Comparison of ENCODE assay signal across 24 mouse cellular contexts in the genomic region with DNA sequence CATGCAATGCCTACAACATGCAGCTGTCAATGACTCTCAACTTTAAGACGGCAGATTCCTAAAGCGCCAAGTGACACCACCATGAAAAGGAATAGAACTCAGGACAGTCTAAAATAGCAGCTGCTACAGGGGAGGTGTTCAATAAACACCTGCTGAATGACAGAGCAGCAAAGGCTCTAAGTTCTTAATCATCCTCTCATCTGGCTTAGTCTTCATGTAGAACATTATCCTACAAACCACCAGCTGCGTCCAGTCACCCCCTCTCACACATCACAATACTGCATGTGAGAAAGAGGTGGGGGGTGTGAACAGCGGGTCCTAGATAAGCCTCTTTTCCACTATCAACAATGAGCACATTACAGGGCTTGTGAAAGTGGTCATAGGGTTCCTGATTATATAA. TPM values are rescaled to one million over a fixed set of nuclear protein-coding genes. Genes with fewer than 3 reads are reported as not detected.
A peak's percentile ranks its signal among the peaks of the same experiment; 100 is the strongest.
DNase-seq lines count a peak whose midpoint lies in the region; ATAC-seq and TF ChIP-seq lines count a peak whose summit lies in the region.
"Had no signal": no experiment of that assay in that cellular context is flagged by ENCODE, and none has a peak within 500 bp of the region (broad histone marks: within the 10 kb centered on the region; RNA-seq: fewer than 3 reads in every experiment).

No protein-coding gene starts in this region.

- no peak for TF ChIP-seq RAD21 in MEL (IDR thresholded peaks at IDR 0.05; ENCODE audit: low read depth, low read length)

- no peak for TF ChIP-seq CTCF in MEL (IDR thresholded peaks at IDR 0.05 in 2 of 3, conservative IDR thresholded peaks at IDR 0.05 in 1 of 3; ENCODE audit: control insufficient read depth in 1 of 3, insufficient read depth in 1 of 3, low read depth in 2 of 3, low read length in 3 of 3, poor library complexity in 1 of 3, severe bottlenecking in 1 of 3)

- no peaks in the 10 kb centered on the region for H3K27me3 ChIP-seq in embryonic facial prominence, embryonic 14.5 days (replicated peaks; ENCODE audit: control insufficient read depth, insufficient read depth, low read length)
- no peaks in the 10 kb centered on the region for H3K27me3 ChIP-seq in embryonic facial prominence, embryonic 10.5 days (replicated peaks; ENCODE audit: low read depth, poor library complexity, severe bottlenecking)
- H3K27me3 ChIP-seq in MEL (ENCODE audit: control insufficient read depth in 1 of 2, insufficient read depth in 2 of 2, low read length in 2 of 2), result no peaks in the 10 kb centered on the region
- no peaks in the 10 kb centered on the region for H3K27me3 ChIP-seq in liver, embryonic 11.5 days (replicated peaks; ENCODE audit: control insufficient read depth, insufficient read depth, low read length)
- no peaks in the 10 kb centered on the region for H3K27me3 ChIP-seq in kidney, embryonic 16.5 days (ENCODE audit: insufficient read depth, low read length)
- H3K27me3 ChIP-seq: heart, embryonic 13.5 days had no signal

- TF ChIP-seq EP300 in MEL (IDR thresholded peaks at IDR 0.05; ENCODE audit: low read depth in 1 of 2, low read length in 2 of 2), result peak; percentile 47 to 64

- peaks cover 73% of the 10 kb centered on the region for H3K36me3 ChIP-seq in embryonic facial prominence, embryonic 14.5 days (ENCODE audit: control insufficient read depth, insufficient read depth, low read length)
- peaks cover 74% of the 10 kb centered on the region for H3K36me3 ChIP-seq in embryonic facial prominence, embryonic 10.5 days (replicated peaks)
- peaks cover 21 to 39% of the 10 kb centered on the region in 2 experiments for H3K36me3 ChIP-seq in MEL (ENCODE audit: control insufficient read depth in 1 of 2, insufficient read depth in 2 of 2, low read length in 2 of 2)
- H3K36me3 ChIP-seq in liver, embryonic 11.5 days (ENCODE audit: control insufficient read depth, insufficient read depth, low read length), result peaks cover 37% of the 10 kb centered on the region
- peaks cover 58% of the 10 kb centered on the region for H3K36me3 ChIP-seq in kidney, embryonic 16.5 days (ENCODE audit: insufficient read depth, low read length)

- no peak overlapping the region for H3K4me2 ChIP-seq in embryonic facial prominence, embryonic 14.5 days (ENCODE audit: low read depth, low read length)
- H3K4me2 ChIP-seq in liver, embryonic 11.5 days, result peak overlapping the region; percentile 34
- no peak overlapping the region for H3K4me2 ChIP-seq in kidney, embryonic 16.5 days (replicated peaks; ENCODE audit: low read depth, low read length)
- H3K4me2 ChIP-seq: lung, embryonic 14.5 days had no signal

- H3K79me2 ChIP-seq in MEL (ENCODE audit: control insufficient read depth, insufficient read depth, low read length, poor library complexity), result peaks cover 9% of the 10 kb centered on the region

- no peaks in the 10 kb centered on the region for H3K9me3 ChIP-seq in embryonic facial prominence, embryonic 14.5 days (ENCODE audit: control insufficient read depth, low read length)
- H3K9me3 ChIP-seq in embryonic facial prominence, embryonic 10.5 days, result no peaks in the 10 kb centered on the region
- no peaks in the 10 kb centered on the region for H3K9me3 ChIP-seq in MEL (replicated peaks; ENCODE audit: insufficient read depth, low read length)
- H3K9me3 ChIP-seq in liver, embryonic 11.5 days (ENCODE audit: control insufficient read depth, low read length), result no peaks in the 10 kb centered on the region
- H3K9me3 ChIP-seq in kidney, embryonic 16.5 days (ENCODE audit: low read length), result no peaks in the 10 kb centered on the region
- H3K9me3 ChIP-seq: heart, embryonic 13.5 days; midbrain, embryonic 10.5 days had no signal

- H3K4me3 ChIP-seq in embryonic facial prominence, embryonic 14.5 days (ENCODE audit: low read depth, low read length), result no peak overlapping the region
- H3K4me3 ChIP-seq in embryonic facial prominence, embryonic 10.5 days, result no peak overlapping the region
- no peak overlapping the region for H3K4me3 ChIP-seq in MEL (ENCODE audit: control insufficient read depth in 1 of 2, insufficient read depth in 1 of 2, low read depth in 2 of 2, low read length in 2 of 2)
- H3K4me3 ChIP-seq in liver, embryonic 11.5 days (ENCODE audit: low read depth, low read length), result no peak overlapping the region
- no peak overlapping the region for H3K4me3 ChIP-seq in kidney, embryonic 16.5 days (ENCODE audit: low read length)
- H3K4me3 ChIP-seq: heart, embryonic 13.5 days; layer of hippocampus, adult 2 months; midbrain, embryonic 10.5 days had no signal

- no peak overlapping the region for H3K27ac ChIP-seq in embryonic facial prominence, embryonic 14.5 days (replicated peaks; ENCODE audit: low read depth, low read length)
- no peak overlapping the region for H3K27ac ChIP-seq in embryonic facial prominence, embryonic 10.5 days (replicated peaks)
- no peak overlapping the region for H3K27ac ChIP-seq in MEL (ENCODE audit: control insufficient read depth, low read depth, low read length)
- peak overlapping the region; percentile 84 for H3K27ac ChIP-seq in liver, embryonic 11.5 days (ENCODE audit: low read depth, low read length)
- H3K27ac ChIP-seq in kidney, embryonic 16.5 days (ENCODE audit: low read length), result no peak overlapping the region
- H3K27ac ChIP-seq: layer of hippocampus, adult 2 months; midbrain, embryonic 10.5 days had no signal

- ATAC-seq in embryonic facial prominence, embryonic 14.5 days (ENCODE audit: low read depth), result 0 out of 2 replicates have a peak, but pooled peaks have one; percentile 15
- ATAC-seq in liver, embryonic 11.5 days (replicated peaks; ENCODE audit: low FRiP score), result peak; percentile 93
- peak; percentile 77 for ATAC-seq in megakaryocyte progenitor cell, adult 5-6 weeks (replicated peaks; ENCODE audit: poor library complexity)
- no peak for ATAC-seq in kidney, embryonic 16.5 days (ENCODE audit: low FRiP score, low TSS enrichment)
- ATAC-seq: CD4-positive, CD25-positive, alpha-beta regulatory T cell, adult 4 months had no signal

- TF ChIP-seq POLR2A in MEL (IDR thresholded peaks at IDR 0.05; ENCODE audit: control insufficient read depth in 1 of 2, insufficient read depth in 1 of 2, low read depth in 1 of 2, low read length in 2 of 2, poor library complexity in 1 of 2), result no peak

- H3K4me1 ChIP-seq in embryonic facial prominence, embryonic 14.5 days (ENCODE audit: control insufficient read depth, insufficient read depth, low read length), result peaks cover 16% of the 10 kb centered on the region
- H3K4me1 ChIP-seq in embryonic facial prominence, embryonic 10.5 days, result peaks cover 9% of the 10 kb centered on the region; the same call in 1 of the 2 replicates
- H3K4me1 ChIP-seq in MEL (ENCODE audit: control insufficient read depth in 1 of 2, insufficient read depth in 2 of 2, low read length in 2 of 2), result peaks cover 12 to 27% of the 10 kb centered on the region in 2 experiments
- peaks cover 52% of the 10 kb centered on the region for H3K4me1 ChIP-seq in liver, embryonic 11.5 days (replicated peaks; ENCODE audit: control insufficient read depth, insufficient read depth, low read length)
- H3K4me1 ChIP-seq in kidney, embryonic 16.5 days (ENCODE audit: insufficient read depth, low read length), result peaks cover 12% of the 10 kb centered on the region; the same call in 1 of the 2 replicates

- no peak overlapping the region for H3K9ac ChIP-seq in embryonic facial prominence, embryonic 14.5 days (ENCODE audit: low read depth, low read length)
- no peak overlapping the region for H3K9ac ChIP-seq in MEL (ENCODE audit: control insufficient read depth, low read depth, low read length, poor library complexity, severe bottlenecking)
- no peak overlapping the region for H3K9ac ChIP-seq in liver, embryonic 11.5 days (ENCODE audit: low read depth, low read length)
- no peak overlapping the region for H3K9ac ChIP-seq in kidney, embryonic 16.5 days (replicated peaks; ENCODE audit: low read length)
- H3K9ac ChIP-seq: heart, embryonic 13.5 days; lung, embryonic 14.5 days had no signal

- 89% methylated on average over 4 of the region's 4 CpGs for WGBS in embryonic facial prominence, embryonic 14.5 days
- 93% methylated on average over 4 of the region's 4 CpGs for WGBS in embryonic facial prominence, embryonic 10.5 days
- WGBS in liver, embryonic 11.5 days, result 66% methylated on average over 4 of the region's 4 CpGs
- 98% methylated on average over 4 of the region's 4 CpGs for WGBS in kidney, embryonic 16.5 days

- DNase-seq in embryonic facial prominence, embryonic 14.5 days (ENCODE audit: low spot score), result peak; percentile 27
- no peak for DNase-seq in embryonic facial prominence, embryonic 10.5 days (ENCODE audit: low spot score)
- peak; percentile 38 for DNase-seq in MEL (ENCODE audit: low read depth, low spot score)
- no peak for DNase-seq in liver, embryonic 11.5 days (ENCODE audit: low spot score)
- DNase-seq in ovary, postnatal 14 days (ENCODE audit: low spot score), result no peak
- DNase-seq: adrenal gland, postnatal 36 days; layer of hippocampus, postnatal 36 days; lung, embryonic 14.5 days; lung, postnatal 36 days; retina, postnatal 1 day had no signal

RNA-seq across cellular contexts. Expression of a gene that starts 11.2 kb away (rescaled TPM):
- 22.1 and 23.1 TPM in 2 replicates for polyA plus RNA-seq in embryonic facial prominence, embryonic 14.5 days (2014; fragmentation: Nextera tagmentation; extraction: Ambion mirVana)
- 12.4 and 12.8 TPM in 2 replicates for polyA plus RNA-seq in embryonic facial prominence, embryonic 10.5 days (2016; fragmentation: Nextera tagmentation; extraction: Ambion mirVana)
- total RNA-seq in MEL (2012; rRNA removed), result 14.9 and 15.1 TPM in 2 replicates
- 10 to 100 TPM; 14.4 to 36.9 TPM for polyA plus RNA-seq in MEL (2012; ENCODE audit: insufficient read depth in 1 of 2, insufficient read length in 2 of 2, low read depth in 1 of 2, low replicate concordance in 2 of 2, missing spikeins in 1 of 2)
- polyA plus RNA-seq in liver, embryonic 11.5 days (2014; fragmentation: Nextera tagmentation; extraction: Ambion mirVana), result 21.4 and 25.3 TPM in 2 replicates
- total RNA-seq in megakaryocyte progenitor cell, adult 5-6 weeks (2015), result 30.4 and 34.9 TPM in 2 replicates
- 25.4 and 30.7 TPM in 2 replicates for total RNA-seq in megakaryocyte progenitor cell, adult 5-6 weeks (2017)
- polyA plus RNA-seq in kidney, embryonic 16.5 days (2015; fragmentation: Nextera tagmentation; extraction: Ambion mirVana), result 20.9 and 21.1 TPM in 2 replicates

RNA-seq across cellular contexts. Expression of a gene that starts 13.6 kb away (rescaled TPM):
- not detected in 2 replicates for polyA plus RNA-seq in embryonic facial prominence, embryonic 14.5 days (2014; fragmentation: Nextera tagmentation; extraction: Ambion mirVana)
- polyA plus RNA-seq in embryonic facial prominence, embryonic 10.5 days (2016; fragmentation: Nextera tagmentation; extraction: Ambion mirVana), result not detected in 2 replicates
- total RNA-seq in MEL (2012; rRNA removed), result not detected in 2 replicates
- polyA plus RNA-seq in MEL (2012; ENCODE audit: insufficient read depth in 1 of 2, insufficient read length in 2 of 2, low read depth in 1 of 2, low replicate concordance in 2 of 2, missing spikeins in 1 of 2), result not detected
- polyA plus RNA-seq in liver, embryonic 11.5 days (2014; fragmentation: Nextera tagmentation; extraction: Ambion mirVana), result not detected in 2 replicates
- total RNA-seq in megakaryocyte progenitor cell, adult 5-6 weeks (2015), result not detected in 2 replicates
- total RNA-seq in megakaryocyte progenitor cell, adult 5-6 weeks (2017), result not detected in 2 replicates
- not detected in 2 replicates for polyA plus RNA-seq in kidney, embryonic 16.5 days (2015; fragmentation: Nextera tagmentation; extraction: Ambion mirVana)
- total RNA-seq: adrenal gland, postnatal 36 days; ES-E14; gastrocnemius, adult 18-20 months; granulocyte monocyte progenitor cell, adult 5-6 weeks; heart, postnatal 4 days; hindbrain, postnatal 0 days; layer of hippocampus, adult 2 months; layer of hippocampus, postnatal 36 days; left cerebral cortex, postnatal 4 days; midbrain, postnatal 0 days had no signal
- polyA plus RNA-seq: CD4-positive, CD25-positive, alpha-beta regulatory T cell, adult 4 months; forebrain, embryonic 11.5 days; heart, embryonic 13.5 days; hindbrain, postnatal 0 days; lung, embryonic 14.5 days; midbrain, embryonic 10.5 days; midbrain, postnatal 0 days had no signal

RNA-seq across cellular contexts. Expression of a gene that starts 38.7 kb away (rescaled TPM):
- polyA plus RNA-seq in embryonic facial prominence, embryonic 14.5 days (2014; fragmentation: Nextera tagmentation; extraction: Ambion mirVana), result 9.7 and 11.0 TPM in 2 replicates
- 12.7 TPM in 2 replicates for polyA plus RNA-seq in embryonic facial prominence, embryonic 10.5 days (2016; fragmentation: Nextera tagmentation; extraction: Ambion mirVana)
- total RNA-seq in MEL (2012; rRNA removed), result 1.9 and 2.8 TPM in 2 replicates
- 1 to 10 TPM in 1 of 2 experiments, not detected in 1; 5.4 TPM for polyA plus RNA-seq in MEL (2012; ENCODE audit: insufficient read depth in 1 of 2, insufficient read length in 2 of 2, low read depth in 1 of 2, low replicate concordance in 2 of 2, missing spikeins in 1 of 2)
- polyA plus RNA-seq in liver, embryonic 11.5 days (2014; fragmentation: Nextera tagmentation; extraction: Ambion mirVana), result 9.1 and 10.5 TPM in 2 replicates
- total RNA-seq in megakaryocyte progenitor cell, adult 5-6 weeks (2015), result 15.5 and 19.6 TPM in 2 replicates
- 11.1 and 11.9 TPM in 2 replicates for total RNA-seq in megakaryocyte progenitor cell, adult 5-6 weeks (2017)
- 11.0 and 12.8 TPM in 2 replicates for polyA plus RNA-seq in kidney, embryonic 16.5 days (2015; fragmentation: Nextera tagmentation; extraction: Ambion mirVana)

RNA-seq across cellular contexts. Expression of a gene that starts 53.4 kb away (rescaled TPM):
- 19.6 and 25.9 TPM in 2 replicates for polyA plus RNA-seq in embryonic facial prominence, embryonic 14.5 days (2014; fragmentation: Nextera tagmentation; extraction: Ambion mirVana)
- 11.3 and 11.7 TPM in 2 replicates for polyA plus RNA-seq in embryonic facial prominence, embryonic 10.5 days (2016; fragmentation: Nextera tagmentation; extraction: Ambion mirVana)
- total RNA-seq in MEL (2012; rRNA removed), result 0.23 and 0.27 TPM in 2 replicates
- under 1 TPM in 1 of 2 experiments, not detected in 1; 0.54 TPM for polyA plus RNA-seq in MEL (2012; ENCODE audit: insufficient read depth in 1 of 2, insufficient read length in 2 of 2, low read depth in 1 of 2, low replicate concordance in 2 of 2, missing spikeins in 1 of 2)
- 23.3 and 24.2 TPM in 2 replicates for polyA plus RNA-seq in liver, embryonic 11.5 days (2014; fragmentation: Nextera tagmentation; extraction: Ambion mirVana)
- total RNA-seq in megakaryocyte progenitor cell, adult 5-6 weeks (2015), result 2.3 and 4.0 TPM in 2 replicates
- total RNA-seq in megakaryocyte progenitor cell, adult 5-6 weeks (2017), result 1.4 and 2.2 TPM in 2 replicates
- 34.8 and 35.8 TPM in 2 replicates for polyA plus RNA-seq in kidney, embryonic 16.5 days (2015; fragmentation: Nextera tagmentation; extraction: Ambion mirVana)

Comparison
In these comparisons a context has a peak if more than half of its experiments do, and no peak if none do; other contexts are left out.
1. DNase-seq: peak in embryonic facial prominence, embryonic 14.5 days (single experiment) and MEL (single experiment); none in embryonic facial prominence, embryonic 10.5 days (single experiment), liver, embryonic 11.5 days (single experiment) and ovary, postnatal 14 days (single experiment).